Mouse (Mus musculus) liver, postnatal 0 days (tissue): ENCODE measurements around the gene Asb16.

Experiments
- CTCF ChIP-seq: sonication (generic); IDR thresholded peaks from 2 replicates; pipeline ENCODE4 v1.5.1; 2016; ENCODE audit warnings: antibody characterized with exemption, low read depth
- EP300 ChIP-seq: IDR thresholded peaks from 2 replicates; pipeline ENCODE4 v1.6.1; 2016; ENCODE audit warnings: antibody characterized with exemption, low read depth, mild to moderate bottlenecking

DNA sequence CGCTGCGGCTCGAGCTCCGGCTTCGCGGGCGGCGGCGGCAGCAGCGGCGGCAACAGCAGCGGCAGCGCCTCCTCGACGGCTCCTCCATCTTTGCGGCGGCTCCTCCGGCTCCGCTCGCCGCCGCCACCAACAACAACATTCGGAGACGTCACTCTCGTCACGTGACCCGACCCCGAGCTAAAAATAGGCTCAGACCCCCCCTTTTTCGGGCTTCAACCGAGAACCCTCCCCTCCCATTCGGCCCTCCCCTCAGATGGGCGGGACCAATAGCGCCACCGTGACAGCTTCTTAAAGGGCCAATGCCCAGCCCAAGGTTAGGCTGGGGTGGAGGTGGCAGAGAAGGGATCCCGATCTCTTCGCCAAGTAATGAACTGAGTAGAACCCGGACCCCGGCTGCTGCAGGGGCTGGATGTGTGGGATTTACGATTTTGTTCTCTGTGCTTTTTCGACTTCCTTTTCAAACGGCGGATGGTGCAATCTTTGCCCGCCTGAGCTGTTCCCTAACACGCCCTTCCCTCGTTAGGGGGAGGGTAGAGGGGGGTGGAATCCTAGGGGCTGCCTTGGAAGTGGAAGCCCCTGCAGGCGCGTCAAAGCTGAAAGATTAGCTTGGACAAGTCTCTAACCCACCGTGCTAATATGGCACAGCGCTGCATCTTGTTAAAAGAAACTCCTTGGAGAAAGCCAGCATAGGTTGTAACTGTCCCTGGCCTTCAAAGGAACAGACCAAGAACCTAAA is 38.4 kb upstream of the Asb16 start, which contains the start of gene Hdac5:
- peak; percentile 25; the same call in 1 of the 2 replicates for TF ChIP-seq CTCF
- peak; percentile 64 for TF ChIP-seq EP300
